Mouse (Mus musculus) c-Kit-positive CD71-positive TER-119-negative erythroid progenitor cells, embryonic 14.5 days (primary cell): ENCODE data around the gene Txndc5.
A peak's percentile ranks its signal among the peaks of the same experiment; 100 is the strongest.

Experiments used
- DNase-seq: peaks from one replicate; pipeline ENCODE4 v3.0.0-alpha.2; 2013; ENCODE audit warnings: low read depth

The Txndc5 gene

DNA sequence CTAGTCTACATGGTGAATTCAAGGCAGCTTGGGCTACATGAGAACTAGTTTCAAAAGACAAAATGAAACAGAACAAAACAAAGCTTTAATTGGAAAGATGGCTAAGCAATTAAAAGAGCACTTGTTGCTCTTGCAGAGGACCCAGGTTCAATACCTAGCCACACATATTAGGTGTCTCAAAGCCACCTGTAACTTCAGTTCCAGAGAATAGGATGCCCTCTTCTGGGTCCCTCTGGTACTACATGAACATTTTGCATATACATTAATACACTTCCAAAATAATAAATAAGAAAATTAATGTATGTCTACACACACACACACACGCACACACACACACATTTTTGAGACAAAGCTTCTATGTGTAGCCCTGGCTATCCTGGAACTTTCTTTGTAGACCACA is 65.2 kb downstream of the Txndc5 start:
- peak; percentile 7 for DNase-seq

DNA sequence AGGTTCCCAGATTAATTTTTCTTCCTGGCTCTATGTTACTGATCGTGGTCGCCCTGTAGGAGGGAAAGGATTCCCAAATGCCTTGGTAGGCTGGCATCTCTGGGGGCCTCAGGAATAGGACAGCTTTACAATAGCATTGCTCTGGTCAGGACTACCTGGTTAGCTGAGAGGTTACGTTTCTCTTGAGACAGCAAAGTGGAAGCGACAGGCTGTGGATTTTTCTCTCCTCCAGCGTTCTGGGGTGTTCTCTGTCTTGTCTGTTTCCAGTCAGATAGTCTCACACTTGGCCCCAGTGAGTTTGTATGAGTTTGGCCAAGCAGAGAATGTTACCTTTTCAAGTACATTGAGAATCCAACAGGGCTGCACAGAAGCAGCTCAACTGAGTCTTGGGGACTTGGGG is 77.2 kb downstream of the Txndc5 start:
- no peak for DNase-seq
